Mouse (Mus musculus): ENCODE results near the gene Gif. TPM values are rescaled to one million over a fixed set of nuclear protein-coding genes. Genes with fewer than 3 reads are reported as not detected.

The Gif gene
- polyA plus RNA-seq, 1 experiment: 0.90 TPM

DNA sequence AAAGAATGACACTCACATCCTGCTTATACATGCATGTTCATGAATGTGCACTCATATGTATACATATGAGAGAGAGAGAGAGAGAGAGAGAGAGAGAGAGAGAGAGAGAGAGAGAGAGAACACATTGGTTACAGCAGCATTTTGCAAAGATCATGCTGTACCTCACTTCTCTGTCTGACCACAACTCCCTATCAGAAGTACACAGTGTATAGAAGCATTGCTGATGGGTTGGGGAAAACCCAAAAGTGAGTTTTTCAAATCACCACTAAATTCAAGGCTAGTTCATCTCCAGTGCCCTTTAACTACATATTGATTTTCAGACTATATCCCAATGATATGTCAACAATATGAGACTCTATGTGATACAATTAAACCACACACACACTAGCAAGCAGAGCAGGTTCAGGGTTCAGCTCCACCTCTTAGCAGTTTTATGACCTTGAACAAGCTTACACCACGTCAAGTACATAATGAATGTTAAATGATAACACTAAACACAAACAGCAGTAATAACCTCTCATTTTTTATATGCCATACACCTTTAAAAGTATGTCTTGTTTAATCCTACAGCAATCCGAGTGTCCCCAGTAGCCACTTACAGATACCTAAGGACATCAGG lies 46.5 kb downstream of the Gif start:
- no peak overlapping the region for H3K4me3 ChIP-seq (ENCODE audit: control insufficient read depth, low read depth, low read length)
- H3K4me1 ChIP-seq (ENCODE audit: control insufficient read depth, insufficient read depth, low read length): no peaks in the 10 kb centered on the region
- no peak for TF ChIP-seq CTCF (IDR thresholded peaks at IDR 0.05; ENCODE audit: control insufficient read depth, insufficient read depth, insufficient replicate concordance, low read depth, low read length)
- TF ChIP-seq POLR2A (IDR thresholded peaks at IDR 0.05; ENCODE audit: control insufficient read depth, low read depth, low read length): no peak
- H3K36me3 ChIP-seq (ENCODE audit: control insufficient read depth, insufficient read depth, low read length): no peaks in the 10 kb centered on the region
- H3K27me3 ChIP-seq (ENCODE audit: control insufficient read depth, insufficient read depth, low read length): no peaks in the 10 kb centered on the region
- no peak overlapping the region for H3K27ac ChIP-seq (ENCODE audit: control insufficient read depth, insufficient read depth, low read depth, low read length)

DNA sequence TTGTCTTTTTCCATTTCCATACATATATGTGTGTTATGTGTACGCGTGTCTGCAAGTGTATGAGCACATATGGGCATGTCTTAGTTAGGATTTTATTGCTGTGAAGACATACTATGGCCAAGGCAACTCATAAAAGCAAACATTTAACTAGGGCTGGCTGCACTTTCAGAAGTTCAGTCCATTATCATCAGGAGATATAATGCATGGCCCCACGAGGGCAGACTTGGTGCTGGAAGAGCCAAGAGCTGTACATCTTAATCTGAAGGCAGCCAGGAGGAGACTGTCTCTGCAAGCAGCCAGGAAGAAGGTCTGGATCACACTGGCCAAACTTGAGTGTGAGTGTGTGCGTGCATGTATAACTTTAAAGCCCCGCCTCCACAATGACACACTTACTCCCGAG lies 47.1 kb downstream of the Gif start:
- H3K4me1 ChIP-seq (ENCODE audit: control insufficient read depth, insufficient read depth, low read length): no peaks in the 10 kb centered on the region
- H3K27me3 ChIP-seq (ENCODE audit: control insufficient read depth, insufficient read depth, low read length): no peaks in the 10 kb centered on the region
- H3K4me3 ChIP-seq (ENCODE audit: control insufficient read depth, low read depth, low read length): no peak overlapping the region
- TF ChIP-seq POLR2A (IDR thresholded peaks at IDR 0.05; ENCODE audit: control insufficient read depth, low read depth, low read length) (no peak), CTCF (IDR thresholded peaks at IDR 0.05; ENCODE audit: control insufficient read depth, insufficient read depth, insufficient replicate concordance, low read depth, low read length) (no peak)
- no peaks in the 10 kb centered on the region for H3K36me3 ChIP-seq (ENCODE audit: control insufficient read depth, insufficient read depth, low read length)
- no peak overlapping the region for H3K27ac ChIP-seq (ENCODE audit: control insufficient read depth, insufficient read depth, low read depth, low read length)

DNA sequence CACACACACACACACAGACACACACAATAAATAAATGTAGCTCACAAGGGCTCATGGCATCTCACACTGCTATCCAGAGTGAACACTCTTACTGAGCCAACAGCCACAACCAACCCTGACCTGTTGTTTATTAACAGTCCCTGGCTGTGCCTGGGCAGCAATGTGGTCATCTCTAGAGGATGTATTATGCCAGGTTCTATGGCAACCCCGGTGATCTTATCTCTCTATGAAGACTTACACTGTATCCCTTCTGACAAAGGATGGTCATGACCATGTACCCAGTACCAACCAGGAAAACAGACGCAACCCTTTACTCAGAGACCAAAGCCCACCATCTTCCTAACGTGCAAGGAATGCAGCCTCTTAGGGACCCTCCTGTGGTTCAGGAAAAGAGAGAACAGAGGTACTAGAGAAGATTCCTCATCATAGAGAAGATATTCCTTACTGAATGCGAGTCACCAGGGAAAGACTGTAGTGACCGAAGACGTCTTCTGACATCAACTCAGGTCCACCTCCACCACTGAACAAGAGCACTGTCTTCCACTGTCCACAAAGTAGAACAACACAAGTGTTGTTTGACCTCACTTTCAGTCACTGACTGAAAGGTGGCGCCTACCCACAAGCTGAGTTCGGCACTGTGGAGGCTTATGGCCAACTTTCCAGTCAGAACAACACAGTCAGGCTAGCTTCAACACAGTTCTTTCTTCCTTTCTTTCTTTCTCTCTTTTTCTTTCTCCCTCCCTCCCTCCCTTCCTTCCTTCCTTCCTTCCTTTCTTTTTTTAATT lies 53.4 kb downstream of the Gif start:
- no peaks in the 10 kb centered on the region for H3K27me3 ChIP-seq (ENCODE audit: control insufficient read depth, insufficient read depth, low read length)
- H3K4me1 ChIP-seq (ENCODE audit: control insufficient read depth, insufficient read depth, low read length): no peaks in the 10 kb centered on the region
- H3K27ac ChIP-seq (ENCODE audit: control insufficient read depth, insufficient read depth, low read depth, low read length): no peak overlapping the region
- TF ChIP-seq CTCF (IDR thresholded peaks at IDR 0.05; ENCODE audit: control insufficient read depth, insufficient read depth, insufficient replicate concordance, low read depth, low read length) (no peak), POLR2A (IDR thresholded peaks at IDR 0.05; ENCODE audit: control insufficient read depth, low read depth, low read length) (no peak)
- H3K4me3 ChIP-seq (ENCODE audit: control insufficient read depth, low read depth, low read length): no peak overlapping the region
- no peaks in the 10 kb centered on the region for H3K36me3 ChIP-seq (ENCODE audit: control insufficient read depth, insufficient read depth, low read length)

DNA sequence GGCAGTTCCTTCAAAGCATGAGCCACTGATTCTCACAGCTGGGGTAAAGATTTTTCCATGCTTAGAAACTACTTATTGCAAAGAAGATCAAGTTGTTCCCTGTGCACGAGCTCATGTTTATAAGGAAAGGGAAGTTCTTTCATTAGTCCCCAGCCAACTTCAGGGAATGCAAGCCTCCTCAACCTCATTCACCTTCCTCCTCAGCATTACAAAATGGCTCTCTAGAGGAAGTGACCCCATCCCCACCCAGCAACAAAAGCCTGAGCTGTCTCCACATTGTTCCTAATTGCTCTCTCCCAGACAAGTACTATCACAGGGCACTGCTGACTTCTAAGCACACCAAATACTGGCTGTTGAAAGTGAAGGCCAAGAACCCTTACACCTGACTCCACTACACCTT lies 57.1 kb downstream of the Gif start:
- Histone ChIP-seq H3K27me3 (ENCODE audit: control insufficient read depth, insufficient read depth, low read length) (no peaks in the 10 kb centered on the region), H3K27ac (ENCODE audit: control insufficient read depth, insufficient read depth, low read depth, low read length) (no peak overlapping the region), H3K36me3 (ENCODE audit: control insufficient read depth, insufficient read depth, low read length) (no peaks in the 10 kb centered on the region), H3K4me1 (ENCODE audit: control insufficient read depth, insufficient read depth, low read length) (no peaks in the 10 kb centered on the region), H3K4me3 (ENCODE audit: control insufficient read depth, low read depth, low read length) (no peak overlapping the region)
- TF ChIP-seq CTCF (IDR thresholded peaks at IDR 0.05; ENCODE audit: control insufficient read depth, insufficient read depth, insufficient replicate concordance, low read depth, low read length): no peak
- no peak for TF ChIP-seq POLR2A (IDR thresholded peaks at IDR 0.05; ENCODE audit: control insufficient read depth, low read depth, low read length)

DNA sequence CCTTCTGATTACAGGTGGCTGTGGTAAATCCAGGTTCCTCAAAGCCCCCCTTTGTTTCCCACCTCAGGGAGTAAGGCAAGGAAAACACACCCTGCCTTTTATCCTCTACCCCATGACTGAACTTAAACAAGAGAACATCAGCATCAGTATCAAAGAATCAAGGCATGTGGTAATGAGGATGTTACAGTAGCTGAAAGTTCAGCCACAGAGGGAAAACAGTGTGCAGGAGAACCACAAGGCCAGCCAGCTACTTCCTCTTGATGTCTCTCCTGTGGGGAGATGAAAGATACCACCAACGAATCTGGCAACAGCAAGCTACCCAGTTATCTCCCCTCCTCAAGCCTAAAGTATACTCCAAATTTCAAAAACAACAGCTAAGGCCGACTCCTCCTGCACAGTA lies 59.9 kb downstream of the Gif start:
- Histone ChIP-seq H3K27me3 (ENCODE audit: control insufficient read depth, insufficient read depth, low read length) (no peaks in the 10 kb centered on the region), H3K27ac (ENCODE audit: control insufficient read depth, insufficient read depth, low read depth, low read length) (no peak overlapping the region), H3K4me3 (ENCODE audit: control insufficient read depth, low read depth, low read length) (no peak overlapping the region), H3K36me3 (ENCODE audit: control insufficient read depth, insufficient read depth, low read length) (no peaks in the 10 kb centered on the region), H3K4me1 (ENCODE audit: control insufficient read depth, insufficient read depth, low read length) (no peaks in the 10 kb centered on the region)
- TF ChIP-seq POLR2A (IDR thresholded peaks at IDR 0.05; ENCODE audit: control insufficient read depth, low read depth, low read length) (no peak), CTCF (IDR thresholded peaks at IDR 0.05; ENCODE audit: control insufficient read depth, insufficient read depth, insufficient replicate concordance, low read depth, low read length) (no peak)

GRCm38 (mm10) chr19:11807822-11808221 lies 60.5 kb downstream of the Gif start:
- no peak for TF ChIP-seq CTCF (IDR thresholded peaks at IDR 0.05; ENCODE audit: control insufficient read depth, insufficient read depth, insufficient replicate concordance, low read depth, low read length)
- no peak for TF ChIP-seq POLR2A (IDR thresholded peaks at IDR 0.05; ENCODE audit: control insufficient read depth, low read depth, low read length)
- no peaks in the 10 kb centered on the region for H3K36me3 ChIP-seq (ENCODE audit: control insufficient read depth, insufficient read depth, low read length)
- H3K27me3 ChIP-seq (ENCODE audit: control insufficient read depth, insufficient read depth, low read length): no peaks in the 10 kb centered on the region
- H3K27ac ChIP-seq (ENCODE audit: control insufficient read depth, insufficient read depth, low read depth, low read length): no peak overlapping the region
- H3K4me1 ChIP-seq (ENCODE audit: control insufficient read depth, insufficient read depth, low read length): no peaks in the 10 kb centered on the region
- no peak overlapping the region for H3K4me3 ChIP-seq (ENCODE audit: control insufficient read depth, low read depth, low read length)

DNA sequence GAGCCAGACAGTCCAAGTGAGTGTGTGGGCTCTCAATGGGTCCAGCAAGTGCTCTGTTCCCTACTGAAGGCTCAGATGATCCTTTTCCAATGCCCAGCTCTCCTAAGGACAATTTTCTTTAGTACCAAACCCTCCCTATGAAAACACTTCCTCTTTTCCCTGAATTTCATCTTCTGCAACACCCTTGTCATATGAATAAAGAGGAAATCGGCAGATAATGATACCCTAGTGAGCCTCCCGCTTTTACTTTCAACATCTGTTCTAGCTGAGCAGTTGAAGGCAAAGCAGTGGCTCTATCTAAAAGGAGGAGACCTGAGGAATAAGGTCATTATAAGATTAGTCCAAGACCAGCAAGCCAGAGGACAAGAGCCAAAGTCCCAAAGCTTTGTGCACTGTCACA lies 61.1 kb downstream of the Gif start:
- TF ChIP-seq CTCF (IDR thresholded peaks at IDR 0.05; ENCODE audit: control insufficient read depth, insufficient read depth, insufficient replicate concordance, low read depth, low read length) (no peak), POLR2A (IDR thresholded peaks at IDR 0.05; ENCODE audit: control insufficient read depth, low read depth, low read length) (no peak)
- no peaks in the 10 kb centered on the region for H3K36me3 ChIP-seq (ENCODE audit: control insufficient read depth, insufficient read depth, low read length)
- H3K27me3 ChIP-seq (ENCODE audit: control insufficient read depth, insufficient read depth, low read length): no peaks in the 10 kb centered on the region
- no peak overlapping the region for H3K27ac ChIP-seq (ENCODE audit: control insufficient read depth, insufficient read depth, low read depth, low read length)
- no peaks in the 10 kb centered on the region for H3K4me1 ChIP-seq (ENCODE audit: control insufficient read depth, insufficient read depth, low read length)
- no peak overlapping the region for H3K4me3 ChIP-seq (ENCODE audit: control insufficient read depth, low read depth, low read length)
